Mouse (Mus musculus): ENCODE data around the gene Lipt1.

The Lipt1 gene

GRCm38 (mm10) chr1:37871704-37872103, at the start of gene Lipt1:
Lipt1 (plus strand) TSS chr1:37871738.
- peak in 1 of 2 experiments; percentile 66 for DNase-seq (ENCODE audit: inconsistent age in 2 of 2, low spot score in 1 of 2)

DNA sequence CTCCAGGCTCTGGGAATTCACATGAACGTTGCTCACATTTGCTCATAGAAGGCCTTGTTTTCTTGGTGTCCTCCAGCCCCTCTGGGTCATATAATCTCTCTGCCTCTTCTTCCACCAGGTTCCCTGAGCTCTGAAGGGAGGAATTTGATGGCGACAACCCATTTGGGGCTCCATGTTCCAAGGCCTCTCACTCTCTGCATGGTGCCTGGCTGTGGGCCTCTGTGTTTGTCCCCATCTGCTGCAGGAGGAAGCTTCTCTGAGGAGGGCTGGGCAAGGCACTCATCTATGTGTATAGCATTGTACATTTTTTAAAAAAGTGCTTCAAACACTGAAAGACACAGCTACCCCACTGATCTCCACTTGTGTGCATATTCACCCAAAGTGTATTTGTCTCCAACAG, 39.9 kb upstream of the Lipt1 start:
- DNase-seq (ENCODE audit: inconsistent age in 2 of 2, low spot score in 1 of 2), result no peak

DNA sequence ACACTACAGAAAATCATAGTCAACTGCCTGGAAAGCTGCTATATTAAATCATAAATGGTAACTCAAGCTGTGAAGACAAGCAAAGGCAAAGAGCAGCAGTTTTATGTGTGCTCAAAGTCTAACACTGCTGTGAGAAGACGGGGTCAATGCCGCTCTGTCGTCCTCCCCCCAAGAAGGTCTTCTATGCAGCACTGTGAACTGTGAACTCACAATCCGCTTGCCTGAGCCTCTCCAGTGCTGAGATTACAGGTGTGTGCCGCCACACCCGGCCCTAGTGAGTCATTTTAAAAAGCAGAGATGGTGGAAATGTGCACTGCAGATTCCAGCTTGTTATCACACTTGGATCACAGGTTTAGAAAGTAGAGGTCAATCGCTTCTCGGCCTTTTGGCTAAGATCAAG, 24.7 kb upstream of the Lipt1 start:
- no peak for DNase-seq (ENCODE audit: inconsistent age in 2 of 2, low spot score in 1 of 2)

DNA sequence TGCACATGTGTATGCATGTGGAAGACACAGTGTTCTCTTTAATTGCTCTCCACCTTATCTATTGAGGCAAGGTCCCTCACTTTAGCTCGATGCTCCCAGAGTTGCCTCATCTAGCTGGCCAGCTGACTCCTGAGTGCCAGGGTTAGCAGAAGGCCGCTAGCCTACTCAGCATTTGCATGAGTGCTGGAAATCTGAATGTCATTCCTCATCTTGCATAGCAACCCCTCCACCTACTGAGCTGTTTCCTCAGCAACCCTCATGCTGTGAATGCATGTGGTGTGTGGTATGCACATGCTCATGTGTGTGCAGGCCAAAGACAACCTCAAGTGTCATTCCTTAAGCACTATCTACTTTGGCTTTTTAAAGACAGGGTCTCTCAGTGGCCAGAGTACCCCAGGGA, 20.8 kb upstream of the Lipt1 start:
- DNase-seq (ENCODE audit: inconsistent age in 2 of 2, low spot score in 1 of 2), result peak in 1 of 2 experiments; percentile 36

DNA sequence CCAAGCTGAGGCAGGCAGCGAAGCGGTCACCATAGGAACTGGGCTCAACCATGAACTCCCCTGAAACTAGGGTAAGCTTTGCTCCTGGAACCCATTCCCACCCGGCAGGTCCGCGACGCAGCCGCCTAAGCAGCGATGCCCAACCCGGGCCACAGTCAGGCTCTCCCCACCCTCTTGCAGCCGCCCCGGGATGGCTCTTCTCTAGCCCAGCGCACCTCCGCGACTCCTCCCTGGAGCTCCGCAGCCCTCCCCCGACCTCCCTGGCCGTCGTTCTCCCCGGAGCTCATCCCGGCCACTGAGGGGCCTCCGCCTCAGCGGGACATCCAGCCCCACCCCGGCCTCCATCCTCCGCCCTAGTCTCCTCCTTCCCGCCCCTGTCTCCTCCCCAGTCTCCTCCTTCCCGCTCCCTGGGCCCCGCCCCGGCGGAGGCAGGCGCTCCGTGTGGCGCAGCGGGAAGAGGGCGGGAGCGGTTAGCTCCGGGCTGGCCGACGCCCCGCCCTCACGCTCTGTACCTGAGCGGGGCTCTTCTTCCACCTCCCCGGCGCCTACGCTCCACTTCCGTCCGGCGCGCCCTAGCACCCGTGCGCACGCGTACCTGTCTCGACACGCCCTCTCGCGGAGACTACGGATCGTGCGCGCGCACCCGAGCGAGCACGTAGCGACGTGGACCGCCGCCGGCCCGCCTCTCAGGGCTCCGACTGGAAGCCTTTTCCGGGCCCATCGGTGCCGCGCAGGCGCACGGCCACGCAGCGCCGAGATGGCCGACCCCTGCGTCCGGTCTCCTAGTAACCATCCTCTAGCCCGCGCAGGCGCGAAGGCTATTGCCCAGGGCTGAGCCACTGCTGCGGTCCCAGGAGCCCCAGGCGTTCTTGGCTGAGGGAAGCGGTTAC, 6.8 kb upstream of the Lipt1 start:
- DNase-seq (ENCODE audit: inconsistent age in 2 of 2, low spot score in 1 of 2), result peak; percentile 100

DNA sequence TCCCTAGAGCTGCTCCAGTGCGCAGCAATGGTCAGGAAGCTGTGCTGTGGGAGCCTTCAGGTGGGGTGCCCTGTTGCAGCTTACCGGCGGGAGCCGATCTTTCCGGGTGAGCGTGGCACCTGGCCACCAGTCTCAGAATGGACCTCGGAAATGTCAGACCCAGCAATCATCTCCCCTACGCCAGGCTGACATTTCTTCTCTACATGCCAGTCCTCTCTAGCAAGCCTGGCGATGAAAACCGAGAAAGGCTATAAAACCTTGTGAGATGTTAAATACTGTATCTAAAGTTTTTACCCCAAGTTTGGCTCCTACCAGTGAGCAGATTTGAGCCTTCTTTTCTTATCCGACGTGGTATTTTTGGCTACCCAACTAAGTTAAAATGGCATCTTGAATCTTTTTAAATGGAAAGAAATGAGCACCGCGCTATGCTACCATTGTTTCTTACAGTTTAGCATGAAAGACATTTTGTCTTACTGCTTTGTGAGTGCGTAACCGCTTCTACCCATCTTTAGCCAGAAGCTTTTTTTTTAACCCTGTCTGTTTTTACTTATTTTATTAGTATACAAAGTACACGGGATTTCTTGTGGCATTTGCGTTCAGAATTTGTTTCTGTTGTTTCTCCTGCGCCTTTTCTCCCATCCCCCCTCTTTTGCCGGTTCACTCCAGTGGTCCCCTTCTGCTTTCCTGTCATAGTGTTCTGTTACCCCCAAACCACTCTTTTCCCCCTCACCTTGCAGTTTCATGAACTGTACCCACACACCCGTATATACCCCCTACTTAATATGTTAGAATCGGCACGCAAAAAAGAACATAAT, 5.9 kb upstream of the Lipt1 start:
- DNase-seq (ENCODE audit: inconsistent age in 2 of 2, low spot score in 1 of 2), result no peak

- DNase-seq (ENCODE audit: inconsistent age in 2 of 2, low spot score in 1 of 2), result no peak
These were observed 5.3 kb upstream of the Lipt1 start, which contains the start of gene Tsga10 for GRCm38 (mm10) chr1:37866286-37866685. Tsga10 (minus strand) TSS chr1:37866429.

- DNase-seq (ENCODE audit: inconsistent age in 2 of 2, low spot score in 1 of 2), result peak; percentile 65 to 87
These were observed 4.5 kb upstream of the Lipt1 start for GRCm38 (mm10) chr1:37867056-37867455.

- no peak for DNase-seq (ENCODE audit: inconsistent age in 2 of 2, low spot score in 1 of 2)
These were observed 3.7 kb upstream of the Lipt1 start for GRCm38 (mm10) chr1:37867684-37868322.

GRCm38 (mm10) chr1:37868640-37869039, 2.9 kb upstream of the Lipt1 start:
- no peak for DNase-seq (ENCODE audit: inconsistent age in 2 of 2, low spot score in 1 of 2)

DNA sequence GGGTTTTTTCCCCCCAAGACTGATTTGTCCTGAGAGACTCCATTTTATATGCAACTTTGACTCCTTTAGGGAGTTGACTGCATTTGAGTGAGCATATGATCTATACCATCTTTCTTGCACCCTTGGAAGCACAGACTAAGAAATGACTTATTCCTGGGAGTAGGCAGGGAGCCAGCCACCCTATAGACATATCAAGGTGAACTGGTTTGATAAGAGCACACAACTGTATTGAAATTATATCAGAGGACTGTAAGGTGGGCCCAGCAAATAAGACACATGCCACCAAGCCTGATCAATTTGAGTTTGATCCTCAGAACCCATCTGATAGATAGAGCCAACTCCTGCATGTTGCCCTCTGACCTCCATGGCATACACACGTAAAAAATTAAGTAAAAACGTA, 2.2 kb upstream of the Lipt1 start:
- no peak for DNase-seq (ENCODE audit: inconsistent age in 2 of 2, low spot score in 1 of 2)

DNA sequence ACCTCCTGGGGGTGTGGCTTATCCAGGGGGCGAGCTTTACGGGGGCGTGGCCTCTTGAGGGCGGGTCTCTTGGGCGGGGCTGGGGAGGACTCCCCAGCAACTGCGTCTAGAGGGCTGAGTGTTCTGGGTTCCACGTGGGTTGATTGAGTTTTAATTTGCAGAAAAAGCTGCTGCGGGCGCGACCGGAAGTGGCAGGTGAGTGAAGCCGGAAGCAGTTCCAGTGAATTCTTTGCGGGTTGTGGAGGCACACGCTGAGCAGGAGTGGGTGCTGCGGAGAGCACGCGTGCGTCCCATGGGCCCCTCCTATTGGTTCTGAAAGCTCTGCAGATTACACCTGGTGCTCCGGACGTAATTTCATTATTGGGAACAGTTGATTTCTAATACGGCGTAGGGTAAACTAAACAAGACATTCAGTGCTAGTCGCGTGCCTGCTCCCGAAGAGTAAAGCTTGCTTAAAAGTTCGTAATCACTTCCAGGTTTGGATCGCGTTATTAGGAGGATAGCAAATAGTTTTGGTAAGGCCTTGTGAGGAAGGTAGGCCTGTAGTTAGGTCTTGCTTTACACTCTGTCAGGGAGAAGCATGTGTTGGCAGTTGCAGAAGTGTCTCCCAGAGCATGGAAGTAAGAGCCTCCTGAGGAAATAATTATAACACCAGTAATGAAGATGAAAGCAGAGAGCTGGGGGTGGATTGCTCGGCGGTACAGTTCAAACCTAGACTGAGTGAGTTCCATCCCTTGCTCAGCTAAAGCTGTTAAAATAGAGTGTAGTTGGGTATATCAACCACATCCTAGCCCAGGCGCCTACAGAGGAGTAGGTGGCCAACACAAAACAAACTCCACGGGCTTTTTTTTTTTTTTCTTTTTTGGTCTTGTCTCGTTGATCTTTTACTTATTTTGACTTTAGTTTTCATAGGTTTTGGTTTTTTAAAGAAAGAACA, 861 bp downstream of the Lipt1 start:
- DNase-seq (ENCODE audit: inconsistent age in 2 of 2, low spot score in 1 of 2), result peak; percentile 87 to 97

DNA sequence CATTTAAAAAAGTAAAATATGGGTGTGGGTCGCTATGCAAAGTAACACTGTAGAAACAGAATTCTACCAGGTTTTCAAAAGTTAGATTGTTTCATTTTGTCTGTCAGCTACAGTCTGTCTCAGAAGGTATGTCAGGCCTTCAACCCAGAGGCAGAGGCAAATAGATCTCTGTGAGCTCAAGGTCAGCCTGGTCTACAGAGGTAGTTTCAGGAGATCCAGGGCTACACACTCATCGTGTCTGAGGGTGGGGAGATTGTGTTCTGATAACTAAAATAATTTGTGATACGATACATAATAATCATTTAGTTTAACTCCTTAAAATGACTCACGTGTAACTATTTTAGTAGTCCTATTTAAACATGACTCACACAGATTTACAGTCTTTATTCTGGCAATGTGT, 1.6 kb downstream of the Lipt1 start:
- DNase-seq (ENCODE audit: inconsistent age in 2 of 2, low spot score in 1 of 2), result peak in 1 of 2 experiments; percentile 59

DNA sequence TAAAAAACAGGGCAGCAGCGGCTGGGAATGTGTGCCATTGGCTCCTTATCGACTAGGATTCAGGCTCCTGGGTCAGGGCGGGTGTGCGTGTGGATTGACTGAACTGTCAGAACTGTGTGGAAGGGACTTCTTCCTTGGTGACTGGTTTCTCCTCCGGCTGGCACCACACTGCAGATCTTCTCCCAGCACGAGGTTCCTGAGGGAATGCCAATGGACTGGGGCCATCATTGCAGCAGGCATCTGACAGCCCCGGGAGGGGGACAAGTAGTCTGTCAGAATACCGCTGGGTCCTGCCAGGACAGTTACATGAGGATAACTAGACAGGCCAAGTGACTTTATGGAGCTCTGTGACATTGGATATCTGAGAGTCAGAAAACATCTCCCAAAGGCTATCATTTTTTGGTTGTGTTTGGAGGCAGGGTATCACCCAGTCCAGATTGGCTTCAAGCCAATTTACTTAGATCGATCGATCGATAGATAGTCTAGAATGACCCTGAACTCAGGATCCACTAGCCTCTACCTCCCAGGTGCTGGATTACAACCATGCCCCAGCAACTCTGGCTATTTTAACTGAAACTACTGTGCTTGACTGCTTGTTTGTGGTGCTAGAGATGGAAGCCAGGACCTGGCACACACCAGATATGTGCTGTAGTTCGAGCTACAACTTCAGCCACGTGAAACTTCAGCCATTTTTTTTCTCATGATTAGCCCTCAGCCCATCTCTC, 6.4 kb downstream of the Lipt1 start:
- DNase-seq (ENCODE audit: inconsistent age in 2 of 2, low spot score in 1 of 2), result peak in 1 of 2 experiments; percentile 57

GRCm38 (mm10) chr1:37883411-37883810, 11.9 kb downstream of the Lipt1 start:
- no peak for DNase-seq (ENCODE audit: inconsistent age in 2 of 2, low spot score in 1 of 2)

GRCm38 (mm10) chr1:37884451-37884850, 12.9 kb downstream of the Lipt1 start:
- DNase-seq (ENCODE audit: inconsistent age in 2 of 2, low spot score in 1 of 2), result no peak

- no peak for DNase-seq (ENCODE audit: inconsistent age in 2 of 2, low spot score in 1 of 2)
These were observed 17.7 kb downstream of the Lipt1 start for GRCm38 (mm10) chr1:37889206-37889605.

GRCm38 (mm10) chr1:37890025-37890652, 18.6 kb downstream of the Lipt1 start, which contains the start of the genes Mitd1 and Mrpl30:
Mitd1 (minus strand) TSS chr1:37890411.
Mrpl30 (plus strand) TSS chr1:37890477.
- peak; percentile 92 to 98 for DNase-seq (ENCODE audit: inconsistent age in 2 of 2, low spot score in 1 of 2)

DNA sequence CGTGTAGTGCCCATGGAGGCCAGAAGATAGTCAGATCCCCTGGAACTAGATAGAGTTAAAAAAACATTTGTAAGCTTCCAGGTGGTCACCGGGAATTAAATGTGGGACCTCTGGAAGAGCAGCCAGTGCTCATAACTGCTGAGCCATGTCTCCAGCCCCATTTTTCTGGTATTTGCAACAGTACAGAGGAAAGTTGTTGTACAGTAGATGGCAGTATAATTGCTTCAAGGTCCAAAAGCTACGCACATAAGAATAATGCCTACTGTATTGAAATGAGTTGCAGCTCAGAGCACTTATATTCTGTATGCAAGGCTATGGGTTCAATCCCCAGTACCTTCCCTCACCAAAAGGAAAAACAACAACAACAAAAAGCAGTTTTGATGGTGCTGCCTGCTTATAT, 19.9 kb downstream of the Lipt1 start:
- DNase-seq (ENCODE audit: inconsistent age in 2 of 2, low spot score in 1 of 2), result peak in 1 of 2 experiments; percentile 54
